15 mouse cellular contexts compared by ENCODE assay signal in the genomic region with DNA sequence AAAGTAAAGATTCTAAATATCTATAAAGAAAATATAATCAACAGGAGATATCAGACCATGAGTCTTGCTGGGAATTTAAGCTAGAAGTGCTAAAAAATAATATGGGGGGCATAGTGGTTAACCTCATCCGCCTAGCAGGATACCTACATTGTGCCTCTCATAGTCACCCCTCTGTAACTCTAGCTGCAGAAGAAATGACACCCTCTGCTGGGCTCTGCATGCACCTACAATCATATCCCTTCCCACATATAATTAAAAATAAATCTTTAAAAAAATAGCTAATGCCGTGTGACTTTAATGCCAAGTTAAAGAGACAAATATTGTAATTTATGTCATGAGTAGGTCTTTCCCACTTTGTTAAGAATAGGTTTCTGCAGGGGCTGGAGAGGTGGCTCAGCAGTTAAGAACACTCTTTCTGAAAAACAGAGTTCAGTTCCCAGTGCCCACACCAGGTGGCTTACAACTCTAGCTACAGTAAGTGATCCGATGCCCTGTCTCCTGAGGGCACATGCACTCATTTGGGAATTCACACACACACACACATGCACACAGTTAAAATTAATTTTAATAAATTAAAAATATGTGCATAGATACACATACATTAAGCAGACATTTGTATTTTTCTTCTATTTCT. TPM values are rescaled to one million over a fixed set of nuclear protein-coding genes. Genes with fewer than 3 reads are reported as not detected.
DNase-seq lines count a peak whose midpoint lies in the region; ATAC-seq and TF ChIP-seq lines count a peak whose summit lies in the region.
"Had no signal": no experiment of that assay in that cellular context is flagged by ENCODE, and none has a peak within 500 bp of the region (broad histone marks: within the 10 kb centered on the region; RNA-seq: fewer than 3 reads in every experiment).

No protein-coding gene starts in this region.

- peak; percentile 53 for DNase-seq in CD4-positive, CD25-positive, alpha-beta regulatory T cell, adult 2 months (ENCODE audit: low read depth, low spot score)
- DNase-seq in liver, postnatal 0 days: no peak
- no peak for DNase-seq in liver, embryonic 11.5 days (ENCODE audit: low spot score)
- peak; percentile 46 for DNase-seq in MEL (ENCODE audit: low read depth, low spot score)
- no peak for DNase-seq in adrenal gland, adult (ENCODE audit: inconsistent age in 2 of 2, low spot score in 1 of 2)
- DNase-seq: cerebellum, adult 18-20 months; kidney, adult 18-20 months; liver, embryonic 13.5 days had no signal

- TF ChIP-seq EP300 in liver, postnatal 0 days (IDR thresholded peaks at IDR 0.05; ENCODE audit: low read depth): no peak
- no peak for TF ChIP-seq EP300 in MEL (IDR thresholded peaks at IDR 0.05; ENCODE audit: low read depth in 1 of 2, low read length in 2 of 2)

- H3K9ac ChIP-seq in liver, postnatal 0 days (replicated peaks): no peak overlapping the region
- H3K9ac ChIP-seq in liver, embryonic 11.5 days (ENCODE audit: low read depth, low read length): no peak overlapping the region
- H3K9ac ChIP-seq in MEL (ENCODE audit: control insufficient read depth, low read depth, low read length, poor library complexity, severe bottlenecking): no peak overlapping the region
- no peak overlapping the region for H3K9ac ChIP-seq in forebrain, embryonic 15.5 days (replicated peaks)
- H3K9ac ChIP-seq: liver, embryonic 13.5 days had no signal

- no peak for ATAC-seq in CD4-positive, CD25-positive, alpha-beta regulatory T cell, adult 4 months
- ATAC-seq in liver, postnatal 0 days: no peak
- no peak for ATAC-seq in liver, embryonic 11.5 days (replicated peaks; ENCODE audit: low FRiP score)
- ATAC-seq in megakaryocyte progenitor cell, adult 5-6 weeks (replicated peaks; ENCODE audit: poor library complexity): peak; percentile 49
- no peak for ATAC-seq in forebrain, embryonic 15.5 days (replicated peaks)

- H3K36me3 ChIP-seq in liver, postnatal 0 days (replicated peaks; ENCODE audit: insufficient read depth, low read length): peaks cover 4% of the 10 kb centered on the region; the same call in 1 of the 2 replicates
- H3K36me3 ChIP-seq in liver, embryonic 11.5 days (ENCODE audit: control insufficient read depth, insufficient read depth, low read length): no peaks in the 10 kb centered on the region
- H3K36me3 ChIP-seq in MEL (ENCODE audit: control insufficient read depth in 1 of 2, insufficient read depth in 2 of 2, low read length in 2 of 2): peaks cover 0 to 3% of the 10 kb centered on the region in 2 experiments; a peak in 2 of 4 replicates
- H3K36me3 ChIP-seq in forebrain, embryonic 15.5 days: no peaks in the 10 kb centered on the region
- H3K36me3 ChIP-seq: liver, embryonic 13.5 days had no signal

- no peaks in the 10 kb centered on the region for H3K79me2 ChIP-seq in MEL (ENCODE audit: control insufficient read depth, insufficient read depth, low read length, poor library complexity)

- H3K4me1 ChIP-seq in liver, postnatal 0 days (ENCODE audit: insufficient read depth): peaks cover 21% of the 10 kb centered on the region
- peaks cover 5% of the 10 kb centered on the region for H3K4me1 ChIP-seq in liver, embryonic 11.5 days (replicated peaks; ENCODE audit: control insufficient read depth, insufficient read depth, low read length)
- H3K4me1 ChIP-seq in MEL (ENCODE audit: control insufficient read depth in 1 of 2, insufficient read depth in 2 of 2, low read length in 2 of 2): peaks cover 0 to 5% of the 10 kb centered on the region in 2 experiments; a peak in 1 of 4 replicates
- H3K4me1 ChIP-seq in forebrain, embryonic 15.5 days: peaks cover 16% of the 10 kb centered on the region

- TF ChIP-seq RAD21 in MEL (IDR thresholded peaks at IDR 0.05; ENCODE audit: low read depth, low read length): peak; percentile 10

- no peaks in the 10 kb centered on the region for H3K27me3 ChIP-seq in liver, postnatal 0 days (ENCODE audit: insufficient read depth, low read length)
- no peaks in the 10 kb centered on the region for H3K27me3 ChIP-seq in liver, embryonic 11.5 days (replicated peaks; ENCODE audit: control insufficient read depth, insufficient read depth, low read length)
- H3K27me3 ChIP-seq in MEL (ENCODE audit: control insufficient read depth in 1 of 2, insufficient read depth in 2 of 2, low read length in 2 of 2): no peaks in the 10 kb centered on the region
- H3K27me3 ChIP-seq in forebrain, embryonic 15.5 days: no peaks in the 10 kb centered on the region
- H3K27me3 ChIP-seq: liver, embryonic 13.5 days had no signal

- TF ChIP-seq CTCF in liver, postnatal 0 days (IDR thresholded peaks at IDR 0.05; ENCODE audit: low read depth): peak; percentile 41
- TF ChIP-seq CTCF in MEL (IDR thresholded peaks at IDR 0.05 in 2 of 3, conservative IDR thresholded peaks at IDR 0.05 in 1 of 3; ENCODE audit: control insufficient read depth in 1 of 3, insufficient read depth in 1 of 3, low read depth in 2 of 3, low read length in 3 of 3, poor library complexity in 1 of 3, severe bottlenecking in 1 of 3): peak; percentile 27 to 48 (median 28); a peak in 4 of 6 replicates

- no peak for TF ChIP-seq POLR2A in MEL (IDR thresholded peaks at IDR 0.05; ENCODE audit: control insufficient read depth in 1 of 2, insufficient read depth in 1 of 2, low read depth in 1 of 2, low read length in 2 of 2, poor library complexity in 1 of 2)

- no peak overlapping the region for H3K4me2 ChIP-seq in liver, postnatal 0 days (ENCODE audit: low read depth, low read length)
- H3K4me2 ChIP-seq in liver, embryonic 11.5 days: no peak overlapping the region
- H3K4me2 ChIP-seq in forebrain, embryonic 15.5 days (replicated peaks): no peak overlapping the region
- H3K4me2 ChIP-seq: liver, embryonic 13.5 days had no signal

- H3K4me3 ChIP-seq in liver, postnatal 0 days (ENCODE audit: low read depth, low read length): no peak overlapping the region
- no peak overlapping the region for H3K4me3 ChIP-seq in liver, embryonic 11.5 days (ENCODE audit: low read depth, low read length)
- no peak overlapping the region for H3K4me3 ChIP-seq in MEL (ENCODE audit: control insufficient read depth in 1 of 2, insufficient read depth in 1 of 2, low read depth in 2 of 2, low read length in 2 of 2)
- H3K4me3 ChIP-seq in forebrain, embryonic 15.5 days: no peak overlapping the region
- H3K4me3 ChIP-seq: liver, embryonic 13.5 days had no signal

- no peak overlapping the region for H3K27ac ChIP-seq in liver, postnatal 0 days (ENCODE audit: low read depth)
- H3K27ac ChIP-seq in liver, embryonic 11.5 days (ENCODE audit: low read depth, low read length): no peak overlapping the region
- H3K27ac ChIP-seq in MEL (ENCODE audit: control insufficient read depth, low read depth, low read length): no peak overlapping the region
- H3K27ac ChIP-seq in forebrain, embryonic 15.5 days (replicated peaks): no peak overlapping the region
- H3K27ac ChIP-seq: liver, embryonic 13.5 days; macrophage had no signal

- no peaks in the 10 kb centered on the region for H3K9me3 ChIP-seq in liver, postnatal 0 days (ENCODE audit: low read length)
- no peaks in the 10 kb centered on the region for H3K9me3 ChIP-seq in liver, embryonic 11.5 days (ENCODE audit: control insufficient read depth, low read length)
- H3K9me3 ChIP-seq in MEL (replicated peaks; ENCODE audit: insufficient read depth, low read length): no peaks in the 10 kb centered on the region
- H3K9me3 ChIP-seq in forebrain, embryonic 15.5 days: no peaks in the 10 kb centered on the region
- H3K9me3 ChIP-seq: liver, embryonic 13.5 days had no signal

- 67% methylated on average over 3 of the region's 3 CpGs for WGBS in liver, postnatal 0 days (ENCODE audit: insufficient replicate concordance)
- WGBS in liver, embryonic 11.5 days: 66% methylated on average over 3 of the region's 3 CpGs
- 65% methylated on average over 3 of the region's 3 CpGs for WGBS in forebrain, embryonic 15.5 days

RNA-seq across cellular contexts. Expression of gene Cyp4f13, which starts 2.7 kb away (rescaled TPM):
- 10 to 100 TPM; 43.6 to 81.3 TPM for polyA plus RNA-seq in CD4-positive, CD25-positive, alpha-beta regulatory T cell, adult 4 months (2017; shearing (Covaris generic))
- polyA plus RNA-seq in liver, postnatal 0 days (2015; fragmentation: Nextera tagmentation; extraction: Ambion mirVana): 27.1 and 32.3 TPM in 2 replicates
- 7.2 and 8.1 TPM in 2 replicates for polyA plus RNA-seq in liver, embryonic 11.5 days (2014; fragmentation: Nextera tagmentation; extraction: Ambion mirVana)
- total RNA-seq in MEL (2012; rRNA removed): 5.4 and 9.7 TPM in 2 replicates
- 10 to 100 TPM in 1 of 2 experiments, not detected in 1; 19.3 TPM for polyA plus RNA-seq in MEL (2012; ENCODE audit: insufficient read depth in 1 of 2, insufficient read length in 2 of 2, low read depth in 1 of 2, low replicate concordance in 2 of 2, missing spikeins in 1 of 2)
- total RNA-seq in megakaryocyte progenitor cell, adult 5-6 weeks (2015): 8.9 and 11.2 TPM in 2 replicates
- total RNA-seq in megakaryocyte progenitor cell, adult 5-6 weeks (2017): 2.3 and 5.0 TPM in 2 replicates
- 7.0 and 7.9 TPM in 2 replicates for polyA plus RNA-seq in forebrain, embryonic 15.5 days (2015; fragmentation: Nextera tagmentation; extraction: Ambion mirVana)

RNA-seq across cellular contexts. Expression of gene Zfp472, which starts 21.1 kb away (rescaled TPM):
- polyA plus RNA-seq in CD4-positive, CD25-positive, alpha-beta regulatory T cell, adult 4 months (2017; shearing (Covaris generic)): 10 to 100 TPM; 23.1 to 26.6 TPM
- 3.2 and 3.3 TPM in 2 replicates for polyA plus RNA-seq in liver, postnatal 0 days (2015; fragmentation: Nextera tagmentation; extraction: Ambion mirVana)
- polyA plus RNA-seq in liver, embryonic 11.5 days (2014; fragmentation: Nextera tagmentation; extraction: Ambion mirVana): 10.9 and 11.8 TPM in 2 replicates
- 9.8 and 13.4 TPM in 2 replicates for total RNA-seq in MEL (2012; rRNA removed)
- 1 to 10 TPM in 1 of 2 experiments, not detected in 1; 7.1 TPM for polyA plus RNA-seq in MEL (2012; ENCODE audit: insufficient read depth in 1 of 2, insufficient read length in 2 of 2, low read depth in 1 of 2, low replicate concordance in 2 of 2, missing spikeins in 1 of 2)
- 19.2 and 23.1 TPM in 2 replicates for total RNA-seq in megakaryocyte progenitor cell, adult 5-6 weeks (2015)
- 19.1 and 20.9 TPM in 2 replicates for total RNA-seq in megakaryocyte progenitor cell, adult 5-6 weeks (2017)
- 9.7 and 10.9 TPM in 2 replicates for polyA plus RNA-seq in forebrain, embryonic 15.5 days (2015; fragmentation: Nextera tagmentation; extraction: Ambion mirVana)

RNA-seq across cellular contexts. Expression of gene Cyp4f14, which starts 27.4 kb away (rescaled TPM):
- not detected for polyA plus RNA-seq in CD4-positive, CD25-positive, alpha-beta regulatory T cell, adult 4 months (2017; shearing (Covaris generic))
- polyA plus RNA-seq in liver, postnatal 0 days (2015; fragmentation: Nextera tagmentation; extraction: Ambion mirVana): 0.20 and 0.22 TPM in 2 replicates
- polyA plus RNA-seq in liver, embryonic 11.5 days (2014; fragmentation: Nextera tagmentation; extraction: Ambion mirVana): not detected in 2 replicates
- not detected in 2 replicates for total RNA-seq in MEL (2012; rRNA removed)
- polyA plus RNA-seq in MEL (2012; ENCODE audit: insufficient read depth in 1 of 2, insufficient read length in 2 of 2, low read depth in 1 of 2, low replicate concordance in 2 of 2, missing spikeins in 1 of 2): not detected
- not detected in 2 replicates for total RNA-seq in megakaryocyte progenitor cell, adult 5-6 weeks (2015)
- total RNA-seq in megakaryocyte progenitor cell, adult 5-6 weeks (2017): not detected in 2 replicates
- polyA plus RNA-seq in forebrain, embryonic 15.5 days (2015; fragmentation: Nextera tagmentation; extraction: Ambion mirVana): 0.10 TPM in 1 of 2 replicates, not detected in the other
- total RNA-seq: granulocyte monocyte progenitor cell, adult 5-6 weeks; heart, postnatal 25 days had no signal
- polyA plus RNA-seq: liver, embryonic 13.5 days; macrophage; stomach, embryonic 14.5 days had no signal

RNA-seq across cellular contexts. Expression of gene Zfp952, which starts 48.4 kb away (rescaled TPM):
- polyA plus RNA-seq in CD4-positive, CD25-positive, alpha-beta regulatory T cell, adult 4 months (2017; shearing (Covaris generic)): 10 to 100 TPM; 14.7 to 17.3 TPM
- polyA plus RNA-seq in liver, postnatal 0 days (2015; fragmentation: Nextera tagmentation; extraction: Ambion mirVana): 2.1 and 2.7 TPM in 2 replicates
- 7.1 and 7.7 TPM in 2 replicates for polyA plus RNA-seq in liver, embryonic 11.5 days (2014; fragmentation: Nextera tagmentation; extraction: Ambion mirVana)
- total RNA-seq in MEL (2012; rRNA removed): 3.2 and 4.7 TPM in 2 replicates
- polyA plus RNA-seq in MEL (2012; ENCODE audit: insufficient read depth in 1 of 2, insufficient read length in 2 of 2, low read depth in 1 of 2, low replicate concordance in 2 of 2, missing spikeins in 1 of 2): 1 to 10 TPM in 1 of 2 experiments, not detected in 1; 2.9 TPM
- total RNA-seq in megakaryocyte progenitor cell, adult 5-6 weeks (2015): 5.9 TPM in 2 replicates
- total RNA-seq in megakaryocyte progenitor cell, adult 5-6 weeks (2017): 8.4 and 10.2 TPM in 2 replicates
- polyA plus RNA-seq in forebrain, embryonic 15.5 days (2015; fragmentation: Nextera tagmentation; extraction: Ambion mirVana): 22.0 and 22.6 TPM in 2 replicates

RNA-seq across cellular contexts. Expression of gene Zfp870, which starts 53.1 kb away (rescaled TPM):
- 10 to 100 TPM; 11.6 to 13.8 TPM for polyA plus RNA-seq in CD4-positive, CD25-positive, alpha-beta regulatory T cell, adult 4 months (2017; shearing (Covaris generic))
- 1.4 and 1.7 TPM in 2 replicates for polyA plus RNA-seq in liver, postnatal 0 days (2015; fragmentation: Nextera tagmentation; extraction: Ambion mirVana)
- 2.6 and 4.8 TPM in 2 replicates for polyA plus RNA-seq in liver, embryonic 11.5 days (2014; fragmentation: Nextera tagmentation; extraction: Ambion mirVana)
- not detected in 2 replicates for total RNA-seq in MEL (2012; rRNA removed)
- polyA plus RNA-seq in MEL (2012; ENCODE audit: insufficient read depth in 1 of 2, insufficient read length in 2 of 2, low read depth in 1 of 2, low replicate concordance in 2 of 2, missing spikeins in 1 of 2): under 1 TPM in 1 of 2 experiments, not detected in 1; 0.25 TPM
- total RNA-seq in megakaryocyte progenitor cell, adult 5-6 weeks (2015): 3.6 and 4.1 TPM in 2 replicates
- total RNA-seq in megakaryocyte progenitor cell, adult 5-6 weeks (2017): 2.0 and 2.8 TPM in 2 replicates
- polyA plus RNA-seq in forebrain, embryonic 15.5 days (2015; fragmentation: Nextera tagmentation; extraction: Ambion mirVana): 9.2 and 10.6 TPM in 2 replicates

Comparison
In these comparisons a context has a peak if more than half of its experiments do, and no peak if none do; other contexts are left out.
1. DNase-seq: peak in CD4-positive, CD25-positive, alpha-beta regulatory T cell, adult 2 months (single experiment) and MEL (single experiment); none in liver, postnatal 0 days (single experiment), liver, embryonic 11.5 days (single experiment) and adrenal gland, adult (0 of 2).